Mouse (Mus musculus) liver, embryonic 12.5 days (tissue): ENCODE results near the gene Tbc1d8. TPM values are rescaled to one million over a fixed set of nuclear protein-coding genes. Genes with fewer than 3 reads are reported as not detected.

Source experiments
- ATAC-seq: fragments of 200-750 bp; cut with Nextera tagmentation; 2 replicates; pipeline ENCODE4 v1.8.0; 2017; ENCODE audit warnings: moderate number of reproducible peaks, mild to moderate bottlenecking, moderate library complexity
- H3K27ac ChIP-seq: fragments of 300-500 bp; sonication (generic); 2 replicates; pipeline ENCODE4 v1.5.1; 2016; ENCODE audit warnings: mild to moderate bottlenecking
- H3K27me3 ChIP-seq: fragments of 300-500 bp; sonication (generic); replicated peaks from 2 replicates; pipeline ENCODE4 v1.6.1; 2016; ENCODE audit warnings: mild to moderate bottlenecking, moderate library complexity
- H3K36me3 ChIP-seq: fragments of 300-500 bp; sonication (generic); 2 replicates; pipeline ENCODE4 v1.6.1; 2016; ENCODE audit warnings: mild to moderate bottlenecking, moderate library complexity
- H3K4me1 ChIP-seq: fragments of 300-500 bp; sonication (generic); 2 replicates; pipeline ENCODE4 v1.6.1; 2016
- H3K4me2 ChIP-seq: fragments of 300-500 bp; sonication (generic); 2 replicates; pipeline ENCODE4 v1.6.1; 2016; ENCODE audit warnings: mild to moderate bottlenecking, moderate library complexity
- H3K4me3 ChIP-seq: fragments of 300-500 bp; sonication (generic); 2 replicates; pipeline ENCODE4 v1.5.1; 2016; ENCODE audit warnings: mild to moderate bottlenecking, moderate library complexity
- H3K9ac ChIP-seq: fragments of 300-500 bp; sonication (generic); 2 replicates; pipeline ENCODE4 v1.6.1; 2016; ENCODE audit warnings: mild to moderate bottlenecking, moderate library complexity
- H3K9me3 ChIP-seq: fragments of 300-500 bp; sonication (generic); replicated peaks from 2 replicates; pipeline ENCODE4 v1.6.1; 2016; ENCODE audit warnings: mild to moderate bottlenecking, moderate library complexity
- WGBS: fragments of 180-500 bp; shearing (Covaris S2); methylation state at CpG from one replicate; pipeline ENCODE4 v1.1.7; 2016; ENCODE audit not compliant: insufficient replicate concordance; 5-methylcytosine and 5-hydroxymethylcytosine counted together
- polyA plus RNA-seq: library from polyadenylated mRNA; unstranded; fragments of >200 nt; fragmentation: Nextera tagmentation; extraction: Ambion mirVana; gene quantifications from 2 replicates; pipeline ENCODE4 v1.2.1, GENCODE M21; 2016

The Tbc1d8 gene
- polyA plus RNA-seq = 4.9 and 5.0 TPM in 2 replicates

DNA sequence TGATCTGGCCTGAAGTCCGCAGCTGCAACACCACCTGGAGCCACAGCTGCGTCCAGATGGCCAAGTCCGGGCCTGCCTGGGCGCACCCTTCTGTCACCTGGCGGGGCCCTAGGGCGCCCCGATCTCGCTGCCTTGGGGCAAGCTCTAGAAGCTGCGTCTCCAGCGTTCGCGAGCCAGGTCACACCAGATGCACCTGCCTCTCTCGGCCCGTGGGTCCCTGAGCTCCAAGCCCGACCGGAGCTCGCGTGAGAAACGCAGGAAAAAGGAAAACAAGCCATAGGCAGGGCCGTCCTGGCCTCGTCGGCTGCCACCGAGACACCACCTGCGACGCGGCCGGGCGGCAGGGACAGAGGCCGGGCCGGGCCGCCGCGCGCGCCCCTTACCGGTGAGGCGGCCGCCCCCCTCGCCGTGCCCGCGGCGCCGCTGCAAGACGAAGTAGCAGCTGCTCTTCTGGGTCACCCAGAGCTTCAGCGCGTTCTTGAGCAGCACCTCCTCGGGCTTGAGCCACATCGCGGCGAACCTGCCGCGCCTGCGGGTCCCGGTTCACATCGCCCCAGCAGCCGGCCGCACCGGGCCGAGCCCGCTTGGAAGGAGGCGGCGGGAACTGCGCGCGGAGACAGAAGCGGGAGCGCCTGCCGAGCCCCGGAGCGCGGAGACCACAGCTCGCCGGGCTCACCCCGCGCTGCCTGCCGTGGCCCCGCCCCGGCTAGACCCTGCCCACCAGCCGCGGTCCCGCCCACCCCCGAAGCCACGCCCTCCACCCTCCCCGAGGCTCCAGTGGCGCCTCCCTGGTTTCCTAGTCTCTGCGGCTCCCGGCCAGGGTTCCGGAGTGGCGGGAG is at the start of gene Tbc1d8:
Gene Tbc1d8 (minus strand): TSS at position 699 of the 839 bp plus-strand sequence.
- Histone ChIP-seq H3K4me3 (peak within 1 kb of the TSS; percentile 80), H3K9ac (peak within 1 kb of the TSS; percentile 83), H3K36me3 (peaks cover 3% of the 10 kb centered on the region; the same call in 1 of the 2 replicates), H3K9me3 (0 out of 2 replicates have a peak, but pooled peaks cover 3% of the 10 kb centered on the region), H3K27ac (peak within 1 kb of the TSS; percentile 82), H3K27me3 (no peaks in the 10 kb centered on the region), H3K4me1 (peaks cover 49% of the 10 kb centered on the region), H3K4me2 (peak within 1 kb of the TSS; percentile 92)
- peak; percentile 93 for ATAC-seq
- WGBS = 2% methylated on average over 90 of the region's 90 CpGs

DNA sequence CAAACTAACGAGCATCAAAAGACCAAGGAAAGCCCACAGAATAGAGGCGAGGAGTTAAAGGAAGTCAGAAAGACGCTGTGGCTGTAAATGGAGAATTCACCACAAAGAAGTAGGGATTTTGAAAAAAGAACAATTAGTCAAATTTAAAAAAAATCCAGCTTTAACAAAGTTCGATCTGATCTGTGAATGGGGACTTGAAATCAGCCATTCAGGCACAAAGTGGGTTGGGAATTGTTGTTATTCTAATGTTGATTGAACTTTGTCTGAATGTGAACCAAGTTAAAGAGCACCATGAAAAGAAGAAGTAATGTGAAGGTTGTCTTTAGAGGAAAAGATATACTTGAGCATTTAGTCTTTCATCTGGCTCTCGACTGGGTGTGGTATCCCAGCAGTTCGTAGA is 49.8 kb upstream of the Tbc1d8 start:
- peaks cover 2% of the 10 kb centered on the region; the same call in 1 of the 2 replicates for H3K27me3 ChIP-seq
- no peak overlapping the region for H3K27ac ChIP-seq
- H3K4me1 ChIP-seq = peaks cover 4% of the 10 kb centered on the region
- no peak overlapping the region for H3K4me2 ChIP-seq
- WGBS = 60% methylated on average over 6 of the region's 6 CpGs
- H3K9me3 ChIP-seq = no peaks in the 10 kb centered on the region
- ATAC-seq = no peak
- no peaks in the 10 kb centered on the region for H3K36me3 ChIP-seq
- no peak overlapping the region for H3K4me3 ChIP-seq
- no peak overlapping the region for H3K9ac ChIP-seq

DNA sequence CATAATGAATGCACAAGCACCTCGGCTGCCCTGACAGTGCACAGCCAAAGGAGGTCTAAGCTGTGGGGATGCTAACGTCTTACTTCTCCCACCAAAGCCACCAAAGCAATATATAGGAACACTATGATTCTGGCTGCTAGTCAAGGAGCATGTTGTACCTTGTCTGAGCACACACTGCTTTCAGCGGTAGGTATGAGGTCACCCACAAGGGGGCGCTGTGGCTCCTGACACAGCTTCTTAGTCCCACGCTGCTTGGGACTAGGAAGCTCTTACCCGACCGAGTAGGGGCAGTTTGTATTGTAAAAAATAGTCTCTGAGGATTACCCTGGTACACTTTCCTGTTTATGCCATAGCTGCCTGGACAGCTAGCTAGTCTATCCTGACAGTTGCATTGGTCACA is 48.9 kb upstream of the Tbc1d8 start:
- WGBS = 9% methylated on average over 7 of the region's 7 CpGs
- peak; percentile 60 for ATAC-seq
- Histone ChIP-seq H3K27ac (no peak overlapping the region), H3K4me3 (no peak overlapping the region), H3K27me3 (no peaks in the 10 kb centered on the region; the same call in 1 of the 2 replicates), H3K4me1 (peaks cover 4% of the 10 kb centered on the region), H3K9me3 (no peaks in the 10 kb centered on the region), H3K9ac (no peak overlapping the region), H3K36me3 (no peaks in the 10 kb centered on the region), H3K4me2 (no peak overlapping the region)

DNA sequence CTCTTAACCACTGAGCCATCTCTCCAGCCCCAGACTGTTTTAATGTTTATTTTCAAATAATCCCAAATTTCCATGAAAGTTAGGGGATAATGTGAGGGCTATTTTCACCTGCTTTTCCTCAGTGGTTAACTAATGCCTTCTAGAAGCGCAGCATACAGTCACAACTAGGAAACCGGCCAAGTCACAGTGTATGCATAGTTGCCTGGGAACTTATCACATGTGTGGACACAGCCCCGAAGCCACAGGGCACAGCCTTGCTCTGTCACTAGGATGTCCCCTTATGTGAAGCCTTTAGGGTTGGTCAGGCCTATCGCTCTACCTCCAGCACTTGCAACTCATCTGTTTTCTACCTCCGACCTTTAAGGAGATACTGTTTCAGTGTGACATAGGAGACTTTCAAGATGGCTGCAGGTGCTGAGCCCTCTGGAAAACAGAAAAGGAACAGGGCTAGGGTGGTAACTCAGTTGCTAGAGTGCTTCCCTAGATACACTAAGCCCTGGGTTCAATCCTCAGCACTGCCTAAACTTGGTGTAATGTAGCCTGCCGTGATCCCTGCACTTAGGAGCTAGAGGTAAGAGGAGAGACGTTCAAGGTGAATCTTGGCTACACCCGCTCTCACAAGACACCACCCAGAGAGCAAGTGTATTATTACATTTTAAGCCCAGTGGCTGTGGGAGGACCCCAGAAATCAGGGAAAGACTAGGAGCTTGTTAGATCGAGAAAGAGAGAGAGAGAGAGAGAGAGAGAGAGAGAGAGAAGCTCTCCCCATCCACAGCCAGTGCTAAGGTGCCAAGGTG is 48.0 kb upstream of the Tbc1d8 start:
- peaks cover 4% of the 10 kb centered on the region for H3K4me1 ChIP-seq
- H3K9me3 ChIP-seq = no peaks in the 10 kb centered on the region
- H3K27me3 ChIP-seq = no peaks in the 10 kb centered on the region
- no peak overlapping the region for H3K4me3 ChIP-seq
- no peak for ATAC-seq
- no peak overlapping the region for H3K27ac ChIP-seq
- no peaks in the 10 kb centered on the region for H3K36me3 ChIP-seq
- no peak overlapping the region for H3K4me2 ChIP-seq
- H3K9ac ChIP-seq = no peak overlapping the region
- WGBS = 68% methylated on average over 9 of the region's 9 CpGs

DNA sequence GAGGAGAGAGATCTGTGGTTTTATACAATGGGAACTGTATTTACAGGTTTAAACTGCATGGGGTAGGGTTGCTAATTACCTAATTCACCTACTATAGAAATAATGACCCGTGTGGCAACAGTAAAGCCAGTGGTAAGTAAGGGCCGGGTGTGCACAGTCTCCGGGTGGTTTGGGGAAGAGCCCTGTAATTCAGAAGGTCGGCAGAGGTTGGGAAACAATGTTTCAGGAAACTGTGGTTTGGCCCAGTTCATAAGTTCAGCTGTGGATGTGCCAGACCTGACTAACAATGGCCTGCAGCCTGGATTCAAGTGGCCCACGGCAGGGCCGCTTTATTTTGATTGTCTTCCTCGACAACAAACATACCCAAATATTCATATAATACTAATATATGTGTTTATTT is 47.2 kb upstream of the Tbc1d8 start:
- Histone ChIP-seq H3K4me1 (peaks cover 4% of the 10 kb centered on the region), H3K9me3 (no peaks in the 10 kb centered on the region), H3K4me3 (no peak overlapping the region), H3K4me2 (no peak overlapping the region), H3K27ac (no peak overlapping the region), H3K27me3 (no peaks in the 10 kb centered on the region), H3K9ac (no peak overlapping the region), H3K36me3 (no peaks in the 10 kb centered on the region)
- WGBS = 35% methylated on average over 7 of the region's 7 CpGs
- no peak for ATAC-seq

DNA sequence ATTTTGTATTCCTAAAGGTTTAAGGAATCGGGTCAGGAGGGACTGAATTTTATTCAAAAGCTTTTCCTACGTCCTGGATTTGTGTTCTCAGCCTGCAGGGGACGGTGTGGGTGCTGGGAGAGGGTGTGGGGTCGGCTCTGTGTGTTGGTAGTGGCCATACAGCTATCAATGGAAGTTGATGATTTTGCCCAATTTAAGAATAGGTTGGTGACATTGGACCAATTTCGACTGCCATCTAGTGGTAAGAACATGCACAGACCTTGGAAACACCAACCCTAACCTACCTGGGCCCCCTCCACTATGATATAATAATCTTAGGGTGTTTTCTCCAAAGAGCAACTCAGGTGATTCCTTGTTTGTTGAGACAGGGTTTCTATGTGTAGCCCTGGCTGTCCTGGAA is 44.0 kb upstream of the Tbc1d8 start:
- no peak overlapping the region for H3K4me2 ChIP-seq
- H3K9ac ChIP-seq = no peak overlapping the region
- no peak overlapping the region for H3K27ac ChIP-seq
- peaks cover 13% of the 10 kb centered on the region; the same call in 1 of the 2 replicates for H3K9me3 ChIP-seq
- no peaks in the 10 kb centered on the region for H3K4me1 ChIP-seq
- WGBS = 16% methylated on average over 5 of the region's 5 CpGs
- no peaks in the 10 kb centered on the region for H3K36me3 ChIP-seq
- ATAC-seq = no peak
- no peaks in the 10 kb centered on the region for H3K27me3 ChIP-seq
- no peak overlapping the region for H3K4me3 ChIP-seq

DNA sequence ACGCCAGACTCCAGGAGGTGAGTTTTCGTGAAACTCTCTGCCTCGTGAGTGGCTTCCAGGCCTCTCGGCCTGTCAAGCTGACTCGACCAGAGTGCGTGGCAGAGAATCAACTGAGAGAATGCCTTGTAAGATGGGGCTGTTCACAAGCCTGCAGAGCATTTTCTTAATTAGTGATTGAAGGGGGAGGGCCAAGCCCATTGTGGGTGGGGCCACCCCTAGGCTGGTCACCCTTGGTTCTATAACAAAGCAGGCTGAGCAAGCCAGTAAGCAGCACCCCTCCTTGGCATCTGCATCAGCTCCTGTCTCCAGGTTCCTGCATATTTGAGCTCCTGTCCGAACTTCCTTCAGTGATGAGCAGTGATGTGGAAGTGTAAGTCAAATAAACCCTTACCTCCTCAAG is 42.8 kb upstream of the Tbc1d8 start:
- H3K4me3 ChIP-seq = no peak overlapping the region
- no peak overlapping the region for H3K4me2 ChIP-seq
- H3K27me3 ChIP-seq = no peaks in the 10 kb centered on the region
- peaks cover 13% of the 10 kb centered on the region; the same call in 1 of the 2 replicates for H3K9me3 ChIP-seq
- H3K36me3 ChIP-seq = no peaks in the 10 kb centered on the region
- WGBS = 79% methylated on average over 7 of the region's 7 CpGs
- H3K27ac ChIP-seq = no peak overlapping the region
- no peak for ATAC-seq
- no peaks in the 10 kb centered on the region for H3K4me1 ChIP-seq
- no peak overlapping the region for H3K9ac ChIP-seq

DNA sequence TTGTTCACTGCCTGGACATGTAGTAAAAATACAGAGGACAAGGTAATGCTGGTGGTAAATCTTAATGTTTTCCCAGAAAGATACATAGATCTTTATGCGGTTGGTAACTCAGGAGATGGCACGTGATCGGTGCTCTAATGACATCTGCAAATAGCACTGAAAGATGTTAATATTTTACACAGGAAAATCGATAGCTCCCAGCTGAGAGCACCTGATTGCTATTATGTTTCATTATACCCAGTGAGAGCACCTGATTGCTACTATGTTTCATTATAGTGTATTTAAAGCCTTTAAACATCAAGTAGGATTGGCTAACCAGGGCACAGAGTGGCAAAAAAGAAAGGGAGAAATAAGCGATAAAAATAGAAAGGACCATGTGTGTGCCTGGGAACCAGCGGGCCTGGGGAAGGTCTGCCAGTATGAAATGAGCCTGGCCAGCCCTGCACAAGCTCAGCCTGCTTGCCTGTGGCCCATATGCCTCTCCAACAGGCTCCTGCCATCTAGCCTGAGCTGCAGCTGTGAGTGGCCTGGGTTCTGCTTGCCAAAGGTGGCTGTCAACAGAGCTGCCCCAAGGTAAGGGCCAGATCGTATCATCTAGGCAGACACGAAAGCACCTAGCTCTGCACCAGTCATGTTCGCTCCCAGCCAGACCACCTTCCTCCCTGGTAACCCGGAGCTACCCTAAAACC is 36.9 kb upstream of the Tbc1d8 start:
- 74% methylated on average over 10 of the region's 10 CpGs for WGBS
- Histone ChIP-seq H3K4me2 (no peak overlapping the region), H3K27me3 (0 out of 2 replicates have a peak, but pooled peaks cover 4% of the 10 kb centered on the region), H3K27ac (no peak overlapping the region), H3K4me1 (no peaks in the 10 kb centered on the region), H3K9ac (no peak overlapping the region), H3K4me3 (no peak overlapping the region), H3K36me3 (no peaks in the 10 kb centered on the region), H3K9me3 (peaks cover 13% of the 10 kb centered on the region; the same call in 1 of the 2 replicates)
- ATAC-seq = no peak

DNA sequence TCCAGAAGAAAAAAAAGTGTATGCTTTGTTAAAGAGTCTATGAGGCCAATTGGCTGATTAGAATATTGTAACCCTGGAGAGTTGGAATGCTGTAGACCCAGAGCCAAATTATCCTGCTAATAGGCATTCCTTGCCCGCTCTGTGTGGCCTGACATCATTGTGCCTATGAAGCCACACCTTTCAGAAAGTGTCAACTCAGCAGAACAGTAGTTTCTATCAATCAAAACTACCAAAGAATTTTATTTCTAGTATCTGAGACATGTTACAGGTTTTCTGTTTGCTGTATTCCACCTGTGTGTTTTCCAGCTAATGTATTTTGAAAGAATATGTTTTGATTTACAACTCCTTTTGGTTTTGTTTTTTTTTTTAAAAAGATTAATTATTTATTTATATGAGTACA is 33.6 kb upstream of the Tbc1d8 start:
- H3K27ac ChIP-seq = no peak overlapping the region
- no peak for ATAC-seq
- H3K27me3 ChIP-seq = 0 out of 2 replicates have a peak, but pooled peaks cover 11% of the 10 kb centered on the region
- no peaks in the 10 kb centered on the region for H3K9me3 ChIP-seq
- no peaks in the 10 kb centered on the region for H3K4me1 ChIP-seq
- no peak overlapping the region for H3K4me3 ChIP-seq
- WGBS = 55% methylated on average over 1 of the region's 1 CpGs
- H3K9ac ChIP-seq = no peak overlapping the region
- H3K36me3 ChIP-seq = no peaks in the 10 kb centered on the region
- no peak overlapping the region for H3K4me2 ChIP-seq

DNA sequence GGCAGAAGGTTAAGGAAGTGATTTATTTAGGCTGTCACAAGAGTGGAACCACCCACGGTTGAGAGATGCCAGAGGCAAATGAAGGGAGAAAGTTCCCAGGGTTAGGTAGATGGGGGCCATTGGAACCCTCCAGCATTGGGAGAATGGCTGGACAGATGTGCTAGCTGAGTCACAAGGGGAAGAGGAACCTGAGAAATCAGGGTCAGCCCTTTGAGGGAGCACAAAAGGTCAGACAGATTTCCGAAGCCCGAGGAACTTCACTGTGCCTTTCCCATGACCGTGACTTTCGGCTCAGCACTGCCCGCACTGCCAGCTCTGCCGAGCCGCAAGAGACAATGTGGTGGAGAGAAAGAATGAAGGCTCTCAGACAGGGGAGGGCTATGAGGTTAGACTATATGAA is 33.2 kb upstream of the Tbc1d8 start:
- Histone ChIP-seq H3K4me1 (no peaks in the 10 kb centered on the region), H3K27me3 (0 out of 2 replicates have a peak, but pooled peaks cover 11% of the 10 kb centered on the region), H3K27ac (no peak overlapping the region), H3K4me3 (no peak overlapping the region), H3K4me2 (no peak overlapping the region), H3K9me3 (no peaks in the 10 kb centered on the region), H3K9ac (no peak overlapping the region), H3K36me3 (no peaks in the 10 kb centered on the region)
- no peak for ATAC-seq
- WGBS = 72% methylated on average over 8 of the region's 8 CpGs

DNA sequence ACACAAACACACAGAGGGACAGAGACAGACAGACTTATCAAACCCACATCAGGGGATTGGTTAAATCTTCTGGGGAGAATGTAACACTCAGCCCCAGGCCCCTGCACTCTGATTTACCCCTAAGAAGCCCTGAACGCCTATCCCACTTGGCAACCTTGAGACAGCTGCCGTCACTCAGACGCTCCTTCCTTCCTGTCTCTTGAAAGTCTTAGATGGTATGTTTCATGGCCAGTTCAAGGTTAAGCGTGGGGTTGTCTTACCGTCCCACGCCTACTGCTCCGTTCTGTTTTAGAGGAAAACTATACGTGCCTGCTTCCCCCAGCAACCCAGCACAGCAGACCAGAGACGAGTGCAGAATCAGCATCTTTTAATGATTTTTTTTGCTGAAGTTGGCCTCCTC is 27.0 kb upstream of the Tbc1d8 start:
- H3K36me3 ChIP-seq = no peaks in the 10 kb centered on the region
- no peak overlapping the region for H3K4me3 ChIP-seq
- no peaks in the 10 kb centered on the region for H3K4me1 ChIP-seq
- H3K27ac ChIP-seq = no peak overlapping the region
- WGBS = 62% methylated on average over 9 of the region's 9 CpGs
- no peak overlapping the region for H3K4me2 ChIP-seq
- no peaks in the 10 kb centered on the region for H3K9me3 ChIP-seq
- H3K9ac ChIP-seq = no peak overlapping the region
- H3K27me3 ChIP-seq = 0 out of 2 replicates have a peak, but pooled peaks cover 7% of the 10 kb centered on the region
- no peak for ATAC-seq
